Mouse (Mus musculus) ES-E14 (cell line): ENCODE measurements around the gene Iqgap1.

ENCODE experiments used
- CHD2 ChIP-seq: IDR thresholded peaks from 2 replicates; pipeline ENCODE4 v1.6.1; 2014; ENCODE audit warnings: mild to moderate bottlenecking, low read depth, low read length, inconsistent platforms
- MAFK ChIP-seq: IDR thresholded peaks from 2 replicates; pipeline ENCODE4 v1.6.1; 2014; ENCODE audit warnings: mild to moderate bottlenecking, low read depth, low read length, inconsistent platforms; ENCODE audit not compliant: insufficient read depth
- ZC3H11A ChIP-seq: IDR thresholded peaks from 2 replicates; pipeline ENCODE4 v1.6.1; 2012; ENCODE audit warnings: low read depth, mild to moderate bottlenecking, inconsistent platforms, low read length, borderline replicate concordance
- ZNF384 ChIP-seq: IDR thresholded peaks from 2 replicates; pipeline ENCODE4 v1.6.1; 2012; ENCODE audit warnings: low read depth, low read length, inconsistent platforms

DNA sequence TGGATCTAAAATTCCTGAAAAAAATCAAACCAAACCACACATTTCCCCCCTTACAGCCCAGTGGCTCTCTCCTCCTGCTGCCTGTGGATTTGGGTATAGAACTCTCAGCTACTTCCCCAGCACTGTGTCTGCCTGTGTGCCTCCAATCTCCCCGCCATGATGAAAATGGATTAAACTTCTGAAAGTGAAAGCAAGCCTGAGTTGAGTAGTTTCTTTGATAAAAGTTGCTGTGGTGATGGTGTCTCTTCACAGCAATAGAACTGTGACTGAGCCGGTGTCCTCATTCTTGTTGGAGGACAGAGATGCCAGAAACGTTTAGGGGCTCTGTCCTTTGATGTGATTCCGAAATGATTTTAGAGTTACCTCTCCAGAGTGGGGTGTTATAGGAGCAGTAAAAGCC lies 4.9 kb downstream of the Iqgap1 start:
- TF ChIP-seq ZNF384 = no peak
- TF ChIP-seq MAFK = no peak
- no peak for TF ChIP-seq CHD2
- no peak for TF ChIP-seq ZC3H11A
